Mouse (Mus musculus): ENCODE data around the gene Spon1.

DNA sequence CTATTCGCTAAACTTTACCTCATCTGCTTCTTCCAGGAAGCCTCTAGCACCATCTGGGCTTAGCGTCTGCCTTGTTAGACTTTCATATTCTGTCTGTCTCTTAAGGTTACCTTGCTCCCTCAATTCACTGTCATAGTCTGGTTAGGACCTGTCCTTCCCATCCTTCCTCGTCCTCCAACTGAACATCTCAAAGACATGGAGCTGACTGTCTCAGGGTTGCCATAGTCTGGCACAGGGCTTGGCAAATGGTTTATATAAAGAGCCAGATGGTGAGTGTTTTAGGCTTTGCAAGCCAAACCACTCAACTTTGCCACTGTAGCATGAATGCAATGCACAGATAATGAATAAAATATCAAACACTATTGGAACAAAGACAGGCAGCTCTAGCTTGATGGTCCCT, 153.1 kb downstream of the Spon1 start:
- TF ChIP-seq CTCF (IDR thresholded peaks at IDR 0.05; ENCODE audit: low read depth) (no peak), EP300 (IDR thresholded peaks at IDR 0.05; ENCODE audit: low read depth) (no peak)
